Mouse (Mus musculus): Measurements from ENCODE around the gene Cdkl1. TPM values are rescaled to one million over a fixed set of nuclear protein-coding genes. Genes with fewer than 3 reads are reported as not detected.

The Cdkl1 gene
- 2.0 and 2.3 TPM in 2 replicates for polyA plus RNA-seq (2015; fragmentation: Nextera tagmentation; extraction: Ambion mirVana)

GRCm38 (mm10) chr12:69790530-69791505, at the start of gene Cdkl1:
Gene Cdkl1, minus strand, starts transcription at chr12:69791267.
- Histone ChIP-seq H3K9me3 (ENCODE audit: control insufficient read depth, low read length) (no peaks in the 10 kb centered on the region), H3K4me1 (replicated peaks; ENCODE audit: control insufficient read depth, insufficient read depth) (no peaks in the 10 kb centered on the region), H3K27ac (replicated peaks) (no peak within 1 kb of the TSS), H3K4me2 (replicated peaks; ENCODE audit: low read depth) (peak within 1 kb of the TSS; percentile 96), H3K4me3 (ENCODE audit: low read depth, low read length) (peak within 1 kb of the TSS; percentile 55), H3K27me3 (ENCODE audit: control insufficient read depth, insufficient read depth, low read length) (no peaks in the 10 kb centered on the region), H3K9ac (ENCODE audit: low read length) (peak within 1 kb of the TSS; percentile 52), H3K36me3 (ENCODE audit: control insufficient read depth, insufficient read depth, low read length) (no peaks in the 10 kb centered on the region)
- 1% methylated on average over 45 of the region's 45 CpGs for WGBS
- DNase-seq (ENCODE audit: low spot score) (peak; percentile 69), ATAC-seq (ENCODE audit: low FRiP score, low TSS enrichment) (peak; percentile 91)
- TF ChIP-seq CTCF (IDR thresholded peaks at IDR 0.05; ENCODE audit: low read depth) (no peak), EP300 (optimal IDR thresholded peaks at IDR 0.05) (no peak)

GRCm38 (mm10) chr12:69838376-69838775, 47.3 kb upstream of the Cdkl1 start:
- TF ChIP-seq CTCF (IDR thresholded peaks at IDR 0.05; ENCODE audit: low read depth) (no peak), EP300 (optimal IDR thresholded peaks at IDR 0.05) (no peak)
- Histone ChIP-seq H3K9me3 (ENCODE audit: control insufficient read depth, low read length) (no peaks in the 10 kb centered on the region), H3K9ac (ENCODE audit: low read length) (no peak overlapping the region), H3K27ac (replicated peaks) (no peak overlapping the region), H3K36me3 (ENCODE audit: control insufficient read depth, insufficient read depth, low read length) (peaks cover 4% of the 10 kb centered on the region; the same call in 1 of the 2 replicates), H3K4me2 (replicated peaks; ENCODE audit: low read depth) (no peak overlapping the region), H3K27me3 (ENCODE audit: control insufficient read depth, insufficient read depth, low read length) (no peaks in the 10 kb centered on the region), H3K4me3 (ENCODE audit: low read depth, low read length) (no peak overlapping the region), H3K4me1 (replicated peaks; ENCODE audit: control insufficient read depth, insufficient read depth) (no peaks in the 10 kb centered on the region)
- ATAC-seq (ENCODE audit: low FRiP score, low TSS enrichment) (no peak), DNase-seq (ENCODE audit: low spot score) (no peak)
- WGBS = 72% methylated on average over 11 of the region's 11 CpGs

- H3K27ac ChIP-seq (replicated peaks) = no peak overlapping the region
Observed at GRCm38 (mm10) chr12:69833982-69834604, 43.0 kb upstream of the Cdkl1 start.

GRCm38 (mm10) chr12:69831239-69831910, 40.3 kb upstream of the Cdkl1 start:
- no peak overlapping the region for H3K9ac ChIP-seq (ENCODE audit: low read length)
- TF ChIP-seq EP300 (optimal IDR thresholded peaks at IDR 0.05) (no peak), CTCF (IDR thresholded peaks at IDR 0.05; ENCODE audit: low read depth) (no peak)
- H3K4me3 ChIP-seq (ENCODE audit: low read depth, low read length) = no peak overlapping the region
- no peak overlapping the region for H3K4me2 ChIP-seq (replicated peaks; ENCODE audit: low read depth)
- H3K4me1 ChIP-seq (replicated peaks; ENCODE audit: control insufficient read depth, insufficient read depth) = no peaks in the 10 kb centered on the region
- H3K27me3 ChIP-seq (ENCODE audit: control insufficient read depth, insufficient read depth, low read length) = no peaks in the 10 kb centered on the region
- WGBS = 92% methylated on average over 9 of the region's 9 CpGs
- peaks cover 2% of the 10 kb centered on the region for H3K36me3 ChIP-seq (ENCODE audit: control insufficient read depth, insufficient read depth, low read length)
- ATAC-seq (ENCODE audit: low FRiP score, low TSS enrichment) (no peak), DNase-seq (ENCODE audit: low spot score) (no peak)
- no peaks in the 10 kb centered on the region for H3K9me3 ChIP-seq (ENCODE audit: control insufficient read depth, low read length)
- no peak overlapping the region for H3K27ac ChIP-seq (replicated peaks)

More at GRCm38 (mm10) chr12:69833982-69834604, 43.0 kb upstream of the Cdkl1 start:
- H3K36me3 ChIP-seq (ENCODE audit: control insufficient read depth, insufficient read depth, low read length) = no peaks in the 10 kb centered on the region; the same call in 1 of the 2 replicates
- H3K9ac ChIP-seq (ENCODE audit: low read length) = no peak overlapping the region
- H3K4me3 ChIP-seq (ENCODE audit: low read depth, low read length) = no peak overlapping the region
- H3K4me1 ChIP-seq (replicated peaks; ENCODE audit: control insufficient read depth, insufficient read depth) = no peaks in the 10 kb centered on the region
- DNase-seq (ENCODE audit: low spot score) (no peak), ATAC-seq (ENCODE audit: low FRiP score, low TSS enrichment) (no peak)
- 89% methylated on average over 12 of the region's 12 CpGs for WGBS
- H3K4me2 ChIP-seq (replicated peaks; ENCODE audit: low read depth) = no peak overlapping the region
- TF ChIP-seq CTCF (IDR thresholded peaks at IDR 0.05; ENCODE audit: low read depth) = no peak
- no peak for TF ChIP-seq EP300 (optimal IDR thresholded peaks at IDR 0.05)
- H3K9me3 ChIP-seq (ENCODE audit: control insufficient read depth, low read length) = no peaks in the 10 kb centered on the region
- no peaks in the 10 kb centered on the region for H3K27me3 ChIP-seq (ENCODE audit: control insufficient read depth, insufficient read depth, low read length)

DNA sequence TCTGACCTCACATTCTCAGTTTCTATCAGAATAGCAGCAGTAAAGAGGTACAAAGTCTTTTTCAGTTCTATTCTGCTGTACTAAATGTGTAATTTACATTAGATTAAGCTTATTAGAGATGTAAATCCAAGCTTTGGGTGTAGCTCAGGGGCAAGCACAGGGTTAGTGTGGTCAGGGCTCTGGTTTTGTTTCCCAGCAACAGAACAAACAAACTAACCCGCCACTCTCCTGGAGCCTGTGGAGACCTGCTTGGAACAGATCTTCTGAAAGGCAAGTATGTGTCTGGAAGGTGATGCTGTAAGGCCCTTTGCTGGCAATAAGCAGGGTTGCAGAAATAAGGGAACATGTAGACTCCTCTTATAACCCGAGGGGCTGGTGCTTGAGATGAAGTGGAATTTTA, 37.1 kb upstream of the Cdkl1 start:
- ATAC-seq (ENCODE audit: low FRiP score, low TSS enrichment) = no peak
- Histone ChIP-seq H3K27me3 (ENCODE audit: control insufficient read depth, insufficient read depth, low read length) (no peaks in the 10 kb centered on the region), H3K4me3 (ENCODE audit: low read depth, low read length) (no peak overlapping the region), H3K4me1 (replicated peaks; ENCODE audit: control insufficient read depth, insufficient read depth) (no peaks in the 10 kb centered on the region), H3K9ac (ENCODE audit: low read length) (no peak overlapping the region), H3K9me3 (ENCODE audit: control insufficient read depth, low read length) (no peaks in the 10 kb centered on the region), H3K36me3 (ENCODE audit: control insufficient read depth, insufficient read depth, low read length) (peaks cover 7% of the 10 kb centered on the region), H3K27ac (replicated peaks) (no peak overlapping the region), H3K4me2 (replicated peaks; ENCODE audit: low read depth) (no peak overlapping the region)
- WGBS = 41% methylated on average over 2 of the region's 2 CpGs
- TF ChIP-seq EP300 (optimal IDR thresholded peaks at IDR 0.05) = no peak
- no peak for TF ChIP-seq CTCF (IDR thresholded peaks at IDR 0.05; ENCODE audit: low read depth)
- no peak for DNase-seq (ENCODE audit: low spot score)
